Mouse (Mus musculus) lung, postnatal 36 days (tissue): ENCODE measurements at regions not wholly inside any gene's neighbourhood (a gene's known extent, or its start where the extent isn't known, plus 50 kb on each side); places are given as distances from the start of the nearest gene placed in this dataset.
A peak's percentile ranks its signal among the peaks of the same experiment; 100 is the strongest.

Experiments used
- DNase-seq: peaks from one replicate; pipeline ENCODE4 v3.0.0; 2022; ENCODE audit warnings: mixed read lengths

- DNase-seq, result no peak
Observed at GRCm38 (mm10) chr14:110685247-110685646, 69.7 kb downstream of the Slitrk6 start.

- no peak for DNase-seq
Observed at GRCm38 (mm10) chr14:110679741-110680140, 75.2 kb downstream of the Slitrk6 start.

GRCm38 (mm10) chr14:110665712-110666111, 89.2 kb downstream of the Slitrk6 start:
- no peak for DNase-seq

- DNase-seq, result no peak
Observed at GRCm38 (mm10) chr14:110663231-110663630, 91.7 kb downstream of the Slitrk6 start.

GRCm38 (mm10) chr14:110634147-110634546, 120.8 kb downstream of the Slitrk6 start:
- DNase-seq, result no peak

- DNase-seq, result peak; percentile 43
Observed at GRCm38 (mm10) chr14:110623716-110624115, 131.2 kb downstream of the Slitrk6 start.

GRCm38 (mm10) chr14:110618496-110618920, 136.4 kb downstream of the Slitrk6 start:
- DNase-seq, result peak; percentile 26

- DNase-seq, result no peak
Observed at GRCm38 (mm10) chr14:110616447-110616846, 138.5 kb downstream of the Slitrk6 start.

- DNase-seq, result no peak
Observed at GRCm38 (mm10) chr14:110580311-110580710, 174.6 kb downstream of the Slitrk6 start.

GRCm38 (mm10) chr14:110570717-110571116, 184.2 kb downstream of the Slitrk6 start:
- DNase-seq, result no peak

GRCm38 (mm10) chr14:110565783-110566445, 189.0 kb downstream of the Slitrk6 start:
- no peak for DNase-seq

- no peak for DNase-seq
Observed at GRCm38 (mm10) chr14:110564621-110565020, 190.3 kb downstream of the Slitrk6 start.

- peak; percentile 3 for DNase-seq
Observed at GRCm38 (mm10) chr14:110545265-110545664, 209.7 kb downstream of the Slitrk6 start.

- DNase-seq, result no peak
Observed at GRCm38 (mm10) chr14:110543303-110544134, 211.4 kb downstream of the Slitrk6 start.

GRCm38 (mm10) chr14:110527306-110527705, 227.6 kb downstream of the Slitrk6 start:
- DNase-seq, result no peak

GRCm38 (mm10) chr14:110485057-110485456, 269.9 kb downstream of the Slitrk6 start:
- DNase-seq, result no peak

GRCm38 (mm10) chr14:110472743-110473142, 282.2 kb downstream of the Slitrk6 start:
- no peak for DNase-seq

GRCm38 (mm10) chr14:110472176-110472575, 282.8 kb downstream of the Slitrk6 start:
- no peak for DNase-seq

GRCm38 (mm10) chr14:110470714-110471113, 284.2 kb downstream of the Slitrk6 start:
- no peak for DNase-seq

- DNase-seq, result no peak
Observed at GRCm38 (mm10) chr14:110468457-110469311, 286.3 kb downstream of the Slitrk6 start.
